Mouse (Mus musculus) heart, embryonic 16.5 days (tissue): ENCODE results near the gene Jmjd8. TPM values are rescaled to one million over a fixed set of nuclear protein-coding genes. Genes with fewer than 3 reads are reported as not detected.

Source experiments
- ATAC-seq: fragments of 200-750 bp; cut with Nextera tagmentation; replicated peaks from 2 replicates; pipeline ENCODE4 v1.8.0; 2017; ENCODE audit warnings: moderate number of reproducible peaks; ENCODE audit not compliant: insufficient read depth, low FRiP score; ENCODE audit errors: extremely low read depth
- H3K27ac ChIP-seq: fragments of 300-500 bp; sonication (generic); 2 replicates; pipeline ENCODE4 v1.5.1; 2014; ENCODE audit warnings: mild to moderate bottlenecking, low read length, control low read depth, moderate library complexity
- H3K27me3 ChIP-seq: fragments of 300-500 bp; sonication (generic); 2 replicates; pipeline ENCODE4 v1.6.1; 2014; ENCODE audit warnings: low read length, mixed read lengths; ENCODE audit not compliant: control insufficient read depth, insufficient read depth
- H3K36me3 ChIP-seq: fragments of 300-500 bp; sonication (generic); 2 replicates; pipeline ENCODE4 v1.6.1; 2014; ENCODE audit not compliant: control insufficient read depth, insufficient read depth
- H3K4me1 ChIP-seq: fragments of 300-500 bp; sonication (generic); 2 replicates; pipeline ENCODE4 v1.6.1; 2014; ENCODE audit warnings: low read length, mixed read lengths; ENCODE audit not compliant: control insufficient read depth, insufficient read depth
- H3K4me2 ChIP-seq: fragments of 300-500 bp; sonication (generic); 2 replicates; pipeline ENCODE4 v1.6.1; 2014; ENCODE audit warnings: low read depth, mild to moderate bottlenecking, control low read depth, low read length
- H3K4me3 ChIP-seq: fragments of 300-500 bp; sonication (generic); 2 replicates; pipeline ENCODE4 v1.5.1; 2014; ENCODE audit warnings: mild to moderate bottlenecking, control low read depth, low read length
- H3K9ac ChIP-seq: fragments of 300-500 bp; sonication (generic); 2 replicates; pipeline ENCODE4 v1.6.1; 2014; ENCODE audit warnings: low read length, control low read depth
- H3K9me3 ChIP-seq: fragments of 300-500 bp; sonication (generic); replicated peaks from 2 replicates; pipeline ENCODE4 v1.6.1; 2016; ENCODE audit warnings: low read length; ENCODE audit not compliant: control insufficient read depth
- WGBS: fragments of 180-500 bp; shearing (Covaris S2); extraction: QIAGEN DNeasy Blood & Tissue Kit; methylation state at CpG from one replicate; pipeline ENCODE4 v1.1.7; 2014; 5-methylcytosine and 5-hydroxymethylcytosine counted together
- polyA plus RNA-seq: library from polyadenylated mRNA; unstranded; fragments of >200 nt; fragmentation: Nextera tagmentation; extraction: Ambion mirVana; gene quantifications from 2 replicates; pipeline ENCODE4 v1.2.1, GENCODE M21; 2015

Jmjd8 gene
- polyA plus RNA-seq, 1 experiment from 2014 or later, result 35.0 TPM

- Histone ChIP-seq H3K4me3 (no peak overlapping the region), H3K27ac (no peak overlapping the region), H3K9ac (no peak overlapping the region), H3K4me1 (peaks cover 2% of the 10 kb centered on the region; the same call in 1 of the 2 replicates), H3K4me2 (no peak overlapping the region), H3K9me3 (no peaks in the 10 kb centered on the region), H3K27me3 (peaks cover 48% of the 10 kb centered on the region), H3K36me3 (no peaks in the 10 kb centered on the region)
- ATAC-seq, result no peak
- 76% methylated on average over 11 of the region's 11 CpGs for WGBS
Measured at GRCm38 (mm10) chr17:25817662-25818061, 11.0 kb upstream of the Jmjd8 start.

GRCm38 (mm10) chr17:25818851-25819780, 9.6 kb upstream of the Jmjd8 start:
- H3K27me3 ChIP-seq, result peaks cover 40% of the 10 kb centered on the region
- no peak overlapping the region for H3K27ac ChIP-seq
- no peak overlapping the region; the same call in 1 of the 2 replicates for H3K4me3 ChIP-seq
- WGBS, result 7% methylated on average over 44 of the region's 46 CpGs
- H3K36me3 ChIP-seq, result no peaks in the 10 kb centered on the region
- no peaks in the 10 kb centered on the region for H3K9me3 ChIP-seq
- ATAC-seq, result no peak
- no peak overlapping the region for H3K9ac ChIP-seq
- peaks cover 4% of the 10 kb centered on the region for H3K4me1 ChIP-seq
- H3K4me2 ChIP-seq, result no peak overlapping the region

GRCm38 (mm10) chr17:25823452-25823851, 5.2 kb upstream of the Jmjd8 start, which contains the start of gene Wdr24:
Wdr24 (plus strand) TSS chr17:25823627.
- H3K4me2 ChIP-seq, result peak within 1 kb of the TSS; percentile 91
- H3K27me3 ChIP-seq, result peaks cover 28% of the 10 kb centered on the region
- WGBS, result 0% methylated on average over 18 of the region's 18 CpGs
- peak within 1 kb of the TSS; percentile 78 for H3K4me3 ChIP-seq
- peaks cover 18% of the 10 kb centered on the region for H3K4me1 ChIP-seq
- H3K36me3 ChIP-seq, result 0 out of 2 replicates have a peak, but pooled peaks cover 18% of the 10 kb centered on the region
- H3K9me3 ChIP-seq, result no peaks in the 10 kb centered on the region
- H3K27ac ChIP-seq, result peak within 1 kb of the TSS; percentile 56
- ATAC-seq, result peak; percentile 67
- H3K9ac ChIP-seq, result peak within 1 kb of the TSS; percentile 83

GRCm38 (mm10) chr17:25824362-25825142, 4.1 kb upstream of the Jmjd8 start:
- peak overlapping the region; percentile 83 for H3K9ac ChIP-seq
- ATAC-seq, result no peak
- WGBS, result 60% methylated on average over 17 of the region's 17 CpGs

GRCm38 (mm10) chr17:25825311-25825710, 3.4 kb upstream of the Jmjd8 start:
- Histone ChIP-seq H3K36me3 (peaks cover 23% of the 10 kb centered on the region), H3K27me3 (peaks cover 9% of the 10 kb centered on the region), H3K9ac (no peak overlapping the region), H3K9me3 (no peaks in the 10 kb centered on the region), H3K4me3 (no peak overlapping the region), H3K4me2 (no peak overlapping the region), H3K27ac (no peak overlapping the region), H3K4me1 (peaks cover 31% of the 10 kb centered on the region)
- WGBS, result 86% methylated on average over 6 of the region's 6 CpGs
- no peak for ATAC-seq

More at GRCm38 (mm10) chr17:25824362-25825142, 4.1 kb upstream of the Jmjd8 start:
- Histone ChIP-seq H3K4me2 (peak overlapping the region; percentile 91), H3K27me3 (peaks cover 17% of the 10 kb centered on the region), H3K4me3 (peak overlapping the region; percentile 78), H3K9me3 (no peaks in the 10 kb centered on the region), H3K4me1 (peaks cover 23% of the 10 kb centered on the region), H3K36me3 (0 out of 2 replicates have a peak, but pooled peaks cover 18% of the 10 kb centered on the region), H3K27ac (no peak overlapping the region)

GRCm38 (mm10) chr17:25825984-25826570, 2.6 kb upstream of the Jmjd8 start:
- Histone ChIP-seq H3K9me3 (no peaks in the 10 kb centered on the region), H3K4me2 (no peak overlapping the region), H3K27me3 (peaks cover 4% of the 10 kb centered on the region; the same call in 1 of the 2 replicates), H3K4me1 (peaks cover 37% of the 10 kb centered on the region), H3K36me3 (peaks cover 30% of the 10 kb centered on the region), H3K9ac (no peak overlapping the region), H3K27ac (no peak overlapping the region), H3K4me3 (no peak overlapping the region)
- no peak for ATAC-seq
- 95% methylated on average over 27 of the region's 27 CpGs for WGBS

GRCm38 (mm10) chr17:25827011-25827410, 1.7 kb upstream of the Jmjd8 start:
- no peak overlapping the region for H3K9ac ChIP-seq
- H3K4me2 ChIP-seq, result no peak overlapping the region
- peaks cover 4% of the 10 kb centered on the region; the same call in 1 of the 2 replicates for H3K27me3 ChIP-seq
- peaks cover 47% of the 10 kb centered on the region for H3K4me1 ChIP-seq
- ATAC-seq, result no peak
- no peaks in the 10 kb centered on the region for H3K9me3 ChIP-seq
- peaks cover 36% of the 10 kb centered on the region for H3K36me3 ChIP-seq
- H3K27ac ChIP-seq, result no peak overlapping the region
- no peak overlapping the region for H3K4me3 ChIP-seq
- WGBS, result 90% methylated on average over 13 of the region's 13 CpGs

GRCm38 (mm10) chr17:25827546-25828222, 983 bp upstream of the Jmjd8 start:
- no peak overlapping the region for H3K4me3 ChIP-seq
- H3K9ac ChIP-seq, result no peak overlapping the region
- H3K27ac ChIP-seq, result no peak overlapping the region
- no peak overlapping the region for H3K4me2 ChIP-seq
- H3K27me3 ChIP-seq, result no peaks in the 10 kb centered on the region
- peaks cover 36% of the 10 kb centered on the region for H3K36me3 ChIP-seq
- ATAC-seq, result no peak
- 93% methylated on average over 22 of the region's 22 CpGs for WGBS
- H3K4me1 ChIP-seq, result peaks cover 48% of the 10 kb centered on the region
- H3K9me3 ChIP-seq, result no peaks in the 10 kb centered on the region
